Mouse (Mus musculus): ENCODE data around the gene Hinfp.

GRCm38 (mm10) chr9:44343781-44344421, 38.4 kb upstream of the Hinfp start, which contains the start of gene Hmbs:
- TF ChIP-seq GATA1 (IDR thresholded peaks at IDR 0.05; ENCODE audit: borderline replicate concordance, low read length): no peak
- 0 out of 2 replicates have a peak, but pooled peaks have one; percentile 12 for TF ChIP-seq FLI1 (IDR thresholded peaks at IDR 0.05; ENCODE audit: low read length)
